Mouse (Mus musculus) ovary, adult 18-20 months (tissue): ENCODE data around the gene Mat2a.

Source experiments
- DNase-seq: peaks from one replicate; pipeline ENCODE4 v3.0.0; 2022; ENCODE audit warnings: low spot score, mixed read lengths

The Mat2a gene

GRCm38 (mm10) chr6:72415181-72415580 lies 24.2 kb downstream of the Mat2a start:
- no peak for DNase-seq

- peak; percentile 91 for DNase-seq
These were observed 25.1 kb downstream of the Mat2a start, which contains the start of gene Ggcx for GRCm38 (mm10) chr6:72414076-72414756. Ggcx (plus strand) TSS chr6:72414308.

- DNase-seq = no peak
These were observed 28.8 kb downstream of the Mat2a start for GRCm38 (mm10) chr6:72410518-72410917.

GRCm38 (mm10) chr6:72410003-72410402 lies 29.4 kb downstream of the Mat2a start:
- no peak for DNase-seq

GRCm38 (mm10) chr6:72409567-72409966 lies 29.8 kb downstream of the Mat2a start:
- DNase-seq = no peak

- DNase-seq = peak; percentile 59
These were observed 32.2 kb downstream of the Mat2a start for GRCm38 (mm10) chr6:72407119-72407518.

GRCm38 (mm10) chr6:72405356-72405755 lies 34.0 kb downstream of the Mat2a start:
- DNase-seq = no peak

- peak; percentile 36 for DNase-seq
These were observed 37.5 kb downstream of the Mat2a start for GRCm38 (mm10) chr6:72401875-72402274.

- DNase-seq = no peak
These were observed 39.4 kb downstream of the Mat2a start for GRCm38 (mm10) chr6:72399967-72400366.

GRCm38 (mm10) chr6:72396837-72397251 lies 42.5 kb downstream of the Mat2a start:
- DNase-seq = no peak

- no peak for DNase-seq
These were observed 47.0 kb downstream of the Mat2a start for GRCm38 (mm10) chr6:72392341-72392740.

GRCm38 (mm10) chr6:72390795-72391521 lies 48.4 kb downstream of the Mat2a start:
- no peak for DNase-seq

GRCm38 (mm10) chr6:72389941-72390771 lies 49.2 kb downstream of the Mat2a start, which contains the start of gene Vamp8:
Vamp8 (minus strand) TSS chr6:72390703.
- peak; percentile 72 for DNase-seq

- no peak for DNase-seq
These were observed 49.9 kb downstream of the Mat2a start for GRCm38 (mm10) chr6:72389471-72389940.

GRCm38 (mm10) chr6:72388791-72389329 lies 50.5 kb downstream of the Mat2a start:
- DNase-seq = no peak

- DNase-seq = no peak
These were observed 51.1 kb downstream of the Mat2a start for GRCm38 (mm10) chr6:72388266-72388665.

- DNase-seq = no peak
These were observed 51.5 kb downstream of the Mat2a start for GRCm38 (mm10) chr6:72387816-72388215.

- DNase-seq = no peak
These were observed 52.8 kb downstream of the Mat2a start for GRCm38 (mm10) chr6:72386561-72386960.

- DNase-seq = no peak
These were observed 54.1 kb downstream of the Mat2a start for GRCm38 (mm10) chr6:72385258-72385657.

- DNase-seq = no peak
These were observed 55.4 kb downstream of the Mat2a start for GRCm38 (mm10) chr6:72383952-72384351.

- no peak for DNase-seq
These were observed 56.1 kb downstream of the Mat2a start for GRCm38 (mm10) chr6:72383142-72383820.
